ENCODE assay signal across 20 mouse cellular contexts in genomic region chrX:48042748-48043147, GRCm38 (mm10). TPM values are rescaled to one million over a fixed set of nuclear protein-coding genes. Genes with fewer than 3 reads are reported as not detected.
DNase-seq lines count a peak whose midpoint lies in the region; ATAC-seq and TF ChIP-seq lines count a peak whose summit lies in the region.
"Had no signal": no experiment of that assay in that cellular context is flagged by ENCODE, and none has a peak within 500 bp of the region (broad histone marks: within the 10 kb centered on the region; RNA-seq: fewer than 3 reads in every experiment).

No protein-coding gene starts in this region.

- no peaks in the 10 kb centered on the region for H3K27me3 ChIP-seq in lung, postnatal 0 days (replicated peaks; ENCODE audit: insufficient read depth, low read length)
- H3K27me3 ChIP-seq: CH12.LX had no signal

- DNase-seq in heart, adult 11 months = peak; percentile 61
- DNase-seq in heart, postnatal 36 days = no peak
- peak; percentile 13 for DNase-seq in lung, postnatal 0 days (ENCODE audit: low spot score)
- no peak for DNase-seq in lung, adult 18-20 months
- DNase-seq: adrenal gland, adult 2 months; adrenal gland, adult 8-10 months; adrenal gland, postnatal 10 days; adrenal gland, postnatal 14 days; adrenal gland, postnatal 25 days; adrenal gland, postnatal 36 days; B cell, adult 2 months; cerebellum, adult 11 months; cerebellum, adult 11-12 months; cerebellum, adult 18-20 months had no signal

- intact Hi-C loops in heart, postnatal 36 days (cut with DNase I) = no loop called here

- ATAC-seq in lung, postnatal 0 days = peak; percentile 52
- ATAC-seq: activated CD4-positive, CD25-positive, alpha-beta regulatory T cell, adult 4 months; CD4-positive, CD25-positive, alpha-beta regulatory T cell, adult 4 months; Patski had no signal

- 54% methylated on average over 4 of the region's 4 CpGs for WGBS in lung, postnatal 0 days

- H3K9ac ChIP-seq in lung, postnatal 0 days (replicated peaks; ENCODE audit: low read depth) = no peak overlapping the region

- no peaks in the 10 kb centered on the region for H3K36me3 ChIP-seq in lung, postnatal 0 days (ENCODE audit: insufficient read depth, low read length)
- H3K36me3 ChIP-seq: G1E had no signal

- H3K4me3 ChIP-seq in lung, postnatal 0 days (ENCODE audit: low read depth, low read length) = no peak overlapping the region

- no peak overlapping the region for H3K27ac ChIP-seq in lung, postnatal 0 days (ENCODE audit: low read length)

- H3K9me3 ChIP-seq in lung, postnatal 0 days (ENCODE audit: low read length) = no peaks in the 10 kb centered on the region
- H3K9me3 ChIP-seq: G1E had no signal

- no peak for TF ChIP-seq CTCF in lung, postnatal 0 days (IDR thresholded peaks at IDR 0.05)

- no peak overlapping the region for H3K4me2 ChIP-seq in lung, postnatal 0 days (replicated peaks; ENCODE audit: low read depth, low read length)

- TF ChIP-seq EP300 in lung, postnatal 0 days (IDR thresholded peaks at IDR 0.05) = peak; percentile 38; the same call in 1 of the 2 replicates

- no peaks in the 10 kb centered on the region for H3K4me1 ChIP-seq in lung, postnatal 0 days (ENCODE audit: insufficient read depth, low read depth, low read length)

RNA-seq across cellular contexts. Expression of gene Apln, which starts 8.1 kb away (rescaled TPM):
- 10 to 100 TPM in 1 of 2 experiments, 1 to 10 TPM in 1; 8.4 to 14.5 TPM for total RNA-seq in heart, postnatal 36 days (2021)
- 12.7 and 12.9 TPM in 2 replicates for polyA plus RNA-seq in lung, postnatal 0 days (2015; fragmentation: Nextera tagmentation; extraction: Ambion mirVana)
- total RNA-seq: MEL had no signal

Comparison
In these comparisons a context has a peak if more than half of its experiments do, and no peak if none do; other contexts are left out.
1. DNase-seq: peak in heart, adult 11 months (single experiment) and lung, postnatal 0 days (single experiment); none in heart, postnatal 36 days (0 of 2) and lung, adult 18-20 months (0 of 2).